Mouse (Mus musculus): ENCODE measurements around the gene Csf2. TPM values are rescaled to one million over a fixed set of nuclear protein-coding genes. Genes with fewer than 3 reads are reported as not detected.

Gene Csf2
- polyA plus RNA-seq (2015; fragmentation: Nextera tagmentation; extraction: Ambion mirVana), result not detected in 2 replicates

DNA sequence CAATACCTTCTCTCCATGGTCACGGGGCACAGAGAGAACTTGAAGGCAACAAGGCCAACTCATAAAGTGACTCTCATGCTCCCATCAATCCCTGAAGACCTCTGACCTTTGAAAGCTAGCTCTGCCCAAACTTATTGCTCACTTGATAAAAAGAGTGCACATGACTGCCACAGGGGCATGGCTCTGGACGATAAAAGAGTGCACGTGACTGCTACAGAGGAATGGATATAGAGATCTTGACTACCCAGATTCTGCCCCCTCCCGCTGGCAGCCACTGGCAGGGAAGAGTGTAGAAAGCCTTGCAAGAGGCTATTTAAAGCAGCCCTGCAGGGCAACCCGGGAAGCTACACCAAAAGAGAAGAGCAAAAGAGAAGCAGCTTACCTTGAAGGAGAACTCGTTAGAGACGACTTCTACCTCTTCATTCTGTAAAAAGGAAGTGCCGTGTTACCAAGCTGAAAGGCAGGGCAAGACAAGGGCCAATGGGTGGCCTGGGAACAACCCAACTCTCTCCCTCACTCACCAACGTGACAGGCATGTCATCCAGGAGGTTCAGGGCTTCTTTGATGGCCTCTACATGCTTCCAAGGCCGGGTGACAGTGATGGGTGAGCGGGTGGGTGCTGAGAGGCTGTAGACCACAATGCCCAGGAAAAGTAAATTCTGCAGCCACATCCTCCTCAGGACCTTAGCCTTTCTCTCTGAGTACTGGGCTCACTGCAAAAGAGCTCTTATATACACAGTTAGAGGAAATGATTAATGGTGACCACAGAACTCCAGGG is at the start of gene Csf2:
TSS of gene Csf2 (minus strand) at position 728 of the 778 bp plus-strand sequence.

DNA sequence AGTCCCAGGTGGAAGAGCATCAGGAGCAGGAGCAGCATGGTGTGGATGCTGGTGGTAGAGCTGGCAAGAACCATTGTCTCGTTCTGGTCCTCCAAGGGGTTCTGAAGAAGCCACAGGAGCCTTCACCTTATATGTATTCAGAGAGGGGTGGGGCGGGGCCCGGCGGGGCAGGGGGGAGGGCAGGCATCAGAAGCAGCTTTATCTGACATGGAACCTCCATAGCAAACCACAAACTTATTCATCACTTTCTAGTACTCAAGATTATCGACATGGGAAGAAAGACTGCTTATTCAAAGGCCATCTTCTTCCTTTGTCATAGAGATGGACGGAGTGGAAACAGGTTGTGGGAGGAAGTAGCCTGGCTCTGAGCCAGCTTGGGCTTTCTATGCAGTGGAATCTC is 17.7 kb upstream of the Csf2 start, which contains the start of gene Il3:
TSS of gene Il3 (minus strand) at position 101 of the 400 bp plus-strand sequence.

Other genes with a start within 250 kb of the Csf2 start
- 12.3 and 13.7 TPM in 2 replicates for gene Slc22a4, start 221.6 kb downstream of the Csf2 start, polyA plus RNA-seq (2015; fragmentation: Nextera tagmentation; extraction: Ambion mirVana)
- gene Pdlim4, start 180.7 kb downstream of the Csf2 start, polyA plus RNA-seq (2015; fragmentation: Nextera tagmentation; extraction: Ambion mirVana), result 54.9 and 60.9 TPM in 2 replicates
- 11.0 and 11.5 TPM in 2 replicates for gene P4ha2, start 149.6 kb downstream of the Csf2 start, polyA plus RNA-seq (2015; fragmentation: Nextera tagmentation; extraction: Ambion mirVana)
- not detected in 2 replicates for gene Il3, start 17.6 kb upstream of the Csf2 start, polyA plus RNA-seq (2015; fragmentation: Nextera tagmentation; extraction: Ambion mirVana)
- 61.5 and 69.2 TPM in 2 replicates for gene Acsl6, start 54.1 kb upstream of the Csf2 start, polyA plus RNA-seq (2015; fragmentation: Nextera tagmentation; extraction: Ambion mirVana)
- gene Meikin, start 121.0 kb upstream of the Csf2 start, polyA plus RNA-seq (2015; fragmentation: Nextera tagmentation; extraction: Ambion mirVana), result 0.10 TPM in 1 of 2 replicates, not detected in the other
- 6.9 and 7.2 TPM in 2 replicates for gene Fnip1, start 188.5 kb upstream of the Csf2 start, polyA plus RNA-seq (2015; fragmentation: Nextera tagmentation; extraction: Ambion mirVana)

Measured in neural tube, postnatal 0 days (tissue).